Mouse (Mus musculus) ovary, postnatal 10 days (tissue): ENCODE data around the gene Eva1a.

Experiments
- DNase-seq: peaks from one replicate; pipeline ENCODE4 v3.0.0; 2022; ENCODE audit warnings: low spot score

The Eva1a gene

DNA sequence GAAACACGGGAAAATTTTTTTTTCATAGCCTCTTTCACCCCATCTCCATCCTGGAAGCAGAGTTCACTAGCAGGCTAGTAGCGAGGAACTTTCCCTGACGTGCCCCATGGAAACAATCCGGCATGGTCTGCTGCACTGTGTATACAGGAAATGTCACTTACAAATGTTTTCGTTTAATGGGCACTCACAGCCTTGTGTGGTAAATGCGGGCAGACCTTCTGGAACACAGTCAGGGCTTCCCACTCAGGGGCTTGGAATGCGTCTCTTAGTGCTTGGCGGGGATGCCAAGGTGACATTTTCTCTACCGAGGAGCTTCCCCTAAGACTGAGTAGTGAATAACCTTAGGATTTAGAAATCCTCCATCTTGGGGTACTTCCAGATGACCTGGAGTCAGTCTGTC is 87.0 kb downstream of the Eva1a start:
- no peak for DNase-seq

- no peak for DNase-seq
Measured at GRCm38 (mm10) chr6:82129630-82130217, 88.9 kb downstream of the Eva1a start.

DNA sequence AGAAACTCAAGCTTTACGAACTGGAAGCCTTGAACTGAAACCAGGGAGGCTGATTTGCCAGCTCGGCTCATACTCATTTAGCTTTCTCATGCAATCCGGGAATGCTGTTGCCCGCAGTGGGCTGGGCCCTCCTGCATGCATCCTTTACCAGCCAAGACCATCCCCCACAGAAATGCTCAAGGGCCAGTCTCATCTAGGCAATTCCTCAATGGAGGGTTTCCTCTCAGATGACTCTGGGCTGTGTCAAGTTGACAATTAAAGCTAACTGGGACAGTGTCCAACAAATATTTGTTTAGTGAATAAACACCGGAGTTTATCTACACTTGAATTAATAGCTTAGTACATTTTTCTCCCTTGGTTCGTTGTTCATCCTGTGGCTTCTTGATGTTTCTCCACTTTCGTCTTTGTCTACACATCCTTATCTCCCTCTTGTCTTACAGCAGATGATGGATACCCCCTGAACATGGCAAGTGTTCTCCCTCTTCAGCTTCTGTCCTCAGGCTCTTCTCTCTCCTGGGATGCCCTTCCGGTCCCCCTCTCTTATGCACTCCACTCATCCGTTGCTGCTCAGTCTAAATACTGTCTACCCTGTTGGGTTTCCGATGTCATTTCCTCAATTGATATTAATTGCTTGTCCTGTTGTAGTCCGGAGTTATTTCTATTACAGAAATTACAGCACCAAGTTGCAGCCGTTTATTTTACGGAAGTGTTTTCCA is 92.2 kb downstream of the Eva1a start:
- DNase-seq, result no peak

GRCm38 (mm10) chr6:82133592-82133978 is 92.7 kb downstream of the Eva1a start:
- no peak for DNase-seq

DNA sequence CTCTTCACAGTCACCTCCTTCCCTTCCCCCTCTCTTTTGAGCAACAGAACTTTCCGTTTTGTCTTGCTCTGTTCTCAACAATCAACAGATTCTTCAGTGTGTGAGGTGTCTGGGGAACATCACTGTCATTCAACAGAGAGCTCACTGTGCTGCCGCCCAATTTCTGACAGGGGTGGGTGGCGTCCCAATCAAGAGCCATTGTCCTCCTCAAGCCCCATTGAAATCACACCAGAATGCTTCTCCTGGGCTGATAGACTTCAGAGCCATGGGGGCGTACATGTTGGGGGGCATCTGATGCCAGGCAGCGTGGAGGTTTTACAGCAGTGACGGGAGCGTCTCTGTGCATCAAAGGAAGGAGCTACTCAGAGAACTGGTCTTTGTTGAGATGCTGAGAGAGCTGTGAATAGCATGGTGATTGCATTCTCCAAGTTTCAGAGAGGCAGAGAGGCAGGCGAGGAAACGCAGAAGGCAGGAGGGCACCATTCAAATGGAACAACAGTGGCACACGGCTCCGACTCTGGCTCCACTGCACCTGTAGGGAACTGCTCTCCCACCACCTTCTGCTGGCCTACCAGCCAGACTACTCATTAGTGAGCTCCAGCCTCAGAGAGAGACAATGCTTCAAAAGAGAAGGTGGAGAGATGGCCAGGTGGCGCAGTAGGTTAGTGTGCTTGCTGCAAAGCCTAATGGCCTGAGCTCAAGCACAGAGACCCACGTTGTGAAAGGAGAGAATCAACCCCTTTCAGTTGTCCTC is 95.3 kb downstream of the Eva1a start:
- no peak for DNase-seq
